Mouse (Mus musculus) ovary, postnatal 36 days (tissue): ENCODE data around the gene Cracr2b.

Source experiments
- DNase-seq: peaks from one replicate; pipeline ENCODE4 v3.0.0; 2022; ENCODE audit warnings: low spot score, mixed read lengths

The Cracr2b gene

GRCm38 (mm10) chr7:141486239-141486638 is 25.3 kb downstream of the Cracr2b start:
- DNase-seq = no peak

GRCm38 (mm10) chr7:141487141-141487540 is 26.2 kb downstream of the Cracr2b start:
- no peak for DNase-seq

- DNase-seq = no peak
These were observed 30.3 kb downstream of the Cracr2b start for GRCm38 (mm10) chr7:141491151-141491550.

- no peak for DNase-seq
These were observed 31.8 kb downstream of the Cracr2b start for GRCm38 (mm10) chr7:141492738-141493137.

- DNase-seq = no peak
These were observed 32.8 kb downstream of the Cracr2b start for GRCm38 (mm10) chr7:141493729-141494128.

GRCm38 (mm10) chr7:141495379-141495778 is 34.5 kb downstream of the Cracr2b start:
- DNase-seq = no peak

- DNase-seq = no peak
These were observed 35.0 kb downstream of the Cracr2b start for GRCm38 (mm10) chr7:141495940-141496339.

GRCm38 (mm10) chr7:141497600-141497999 is 36.7 kb downstream of the Cracr2b start:
- DNase-seq = no peak

- DNase-seq = no peak
These were observed 41.1 kb downstream of the Cracr2b start for GRCm38 (mm10) chr7:141501820-141502555.

GRCm38 (mm10) chr7:141502556-141502905 is 41.6 kb downstream of the Cracr2b start:
- DNase-seq = no peak

GRCm38 (mm10) chr7:141506278-141506677 is 45.4 kb downstream of the Cracr2b start:
- DNase-seq = no peak

GRCm38 (mm10) chr7:141508160-141508559 is 47.3 kb downstream of the Cracr2b start:
- no peak for DNase-seq

- no peak for DNase-seq
These were observed 49.3 kb downstream of the Cracr2b start for GRCm38 (mm10) chr7:141510196-141510595.

GRCm38 (mm10) chr7:141510681-141511191 is 49.8 kb downstream of the Cracr2b start:
- no peak for DNase-seq
